Mouse (Mus musculus) heart, embryonic 11.5 days (tissue): ENCODE results near the gene Pih1d2. TPM values are rescaled to one million over a fixed set of nuclear protein-coding genes. Genes with fewer than 3 reads are reported as not detected.

ENCODE experiments used
- ATAC-seq: fragments of 200-750 bp; cut with Nextera tagmentation; replicated peaks from 2 replicates; pipeline ENCODE4 v1.8.0; 2017; ENCODE audit warnings: moderate library complexity; ENCODE audit not compliant: insufficient number of reproducible peaks, low FRiP score, low TSS enrichment
- H3K27ac ChIP-seq: fragments of 300-500 bp; sonication (generic); 2 replicates; pipeline ENCODE4 v1.5.1; 2014; ENCODE audit warnings: mild to moderate bottlenecking, low read depth, low read length
- H3K27me3 ChIP-seq: fragments of 300-500 bp; sonication (generic); 2 replicates; pipeline ENCODE4 v1.6.1; 2014; ENCODE audit warnings: mild to moderate bottlenecking, low read length, mixed read lengths; ENCODE audit not compliant: control insufficient read depth, insufficient read depth
- H3K36me3 ChIP-seq: fragments of 300-500 bp; sonication (generic); 2 replicates; pipeline ENCODE4 v1.6.1; 2014; ENCODE audit warnings: mild to moderate bottlenecking, low read length, moderate library complexity, mixed read lengths; ENCODE audit not compliant: control insufficient read depth, insufficient read depth
- H3K4me1 ChIP-seq: fragments of 300-500 bp; sonication (generic); 2 replicates; pipeline ENCODE4 v1.6.1; 2014; ENCODE audit warnings: low read length; ENCODE audit not compliant: control insufficient read depth, insufficient read depth
- H3K4me2 ChIP-seq: fragments of 300-500 bp; sonication (generic); 2 replicates; pipeline ENCODE4 v1.6.1; 2014; ENCODE audit warnings: mild to moderate bottlenecking, moderate library complexity
- H3K4me3 ChIP-seq: fragments of 300-500 bp; sonication (generic); 2 replicates; pipeline ENCODE4 v1.5.1; 2014; ENCODE audit warnings: low read depth, low read length
- H3K9ac ChIP-seq: fragments of 300-500 bp; sonication (generic); 2 replicates; pipeline ENCODE4 v1.6.1; 2014; ENCODE audit warnings: mild to moderate bottlenecking, low read depth, low read length, moderate library complexity
- H3K9me3 ChIP-seq: fragments of 300-500 bp; sonication (generic); replicated peaks from 2 replicates; pipeline ENCODE4 v1.6.1; 2016; ENCODE audit warnings: low read length; ENCODE audit not compliant: control insufficient read depth
- WGBS: fragments of 180-500 bp; shearing (Covaris S2); extraction: QIAGEN DNeasy Blood & Tissue Kit; methylation state at CpG from one replicate; pipeline ENCODE4 v1.1.7; 2014; ENCODE audit not compliant: insufficient replicate concordance; 5-methylcytosine and 5-hydroxymethylcytosine counted together
- polyA plus RNA-seq: library from polyadenylated mRNA; unstranded; fragments of >200 nt; fragmentation: Nextera tagmentation; extraction: Ambion mirVana; gene quantifications from 2 replicates; pipeline ENCODE4 v1.2.1, GENCODE M21; 2014

Gene Pih1d2
- polyA plus RNA-seq, 1 experiment from 2014 or later, result 3.1 TPM

- Histone ChIP-seq H3K27ac (no peak overlapping the region), H3K9ac (no peak overlapping the region), H3K36me3 (peaks cover 56% of the 10 kb centered on the region), H3K9me3 (no peaks in the 10 kb centered on the region), H3K4me2 (no peak overlapping the region), H3K27me3 (no peaks in the 10 kb centered on the region), H3K4me1 (no peaks in the 10 kb centered on the region), H3K4me3 (no peak overlapping the region)
- WGBS, result 77% methylated on average over 10 of the region's 10 CpGs
- no peak for ATAC-seq
These were observed 29.8 kb downstream of the Pih1d2 start for GRCm38 (mm10) chr9:50646826-50647370.

DNA sequence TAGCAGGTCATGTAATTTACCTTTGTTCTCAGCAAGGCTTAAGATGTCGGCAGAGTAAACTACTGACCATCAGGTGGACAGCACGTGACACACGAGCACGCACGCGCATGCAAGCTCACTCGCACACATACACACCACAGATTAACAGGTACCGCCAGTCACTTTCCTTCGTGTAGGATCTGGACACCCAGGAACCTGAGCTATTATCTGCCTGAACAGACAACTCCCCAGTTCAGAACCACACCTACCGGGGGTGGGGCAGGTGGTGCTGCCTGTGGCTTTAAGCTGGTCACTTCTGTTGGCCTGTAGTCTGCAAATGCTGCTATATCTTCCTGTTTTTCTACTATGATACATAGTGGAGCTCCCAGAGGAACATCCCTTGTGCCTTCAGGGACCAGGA is 33.4 kb downstream of the Pih1d2 start:
- H3K4me2 ChIP-seq, result no peak overlapping the region
- peak; percentile 83 for ATAC-seq

DNA sequence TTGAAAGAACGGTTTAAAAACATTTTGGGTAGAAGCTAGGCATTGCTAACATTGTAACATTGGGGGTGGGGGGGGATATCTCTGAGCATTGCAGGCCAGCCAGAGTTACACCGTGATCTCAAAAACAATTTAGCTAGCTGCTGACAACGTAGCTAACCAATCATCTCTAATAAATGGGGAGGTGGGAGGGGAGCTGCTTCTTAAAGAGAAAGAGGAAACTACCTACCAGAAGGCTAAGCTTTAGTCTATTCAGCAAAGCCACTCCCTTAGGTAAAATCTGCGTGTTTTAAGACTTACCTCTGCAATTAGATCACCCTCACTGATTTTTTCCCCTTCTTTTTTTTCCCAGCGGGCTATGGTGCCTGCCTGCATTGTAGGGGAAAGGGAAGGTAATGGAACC is 41.3 kb downstream of the Pih1d2 start:
- H3K9me3 ChIP-seq, result no peaks in the 10 kb centered on the region
- H3K9ac ChIP-seq, result peak overlapping the region; percentile 97
- 17% methylated on average over 5 of the region's 5 CpGs for WGBS
- H3K4me1 ChIP-seq, result peaks cover 5% of the 10 kb centered on the region; the same call in 1 of the 2 replicates
- H3K27ac ChIP-seq, result no peak overlapping the region
- peak overlapping the region; percentile 99 for H3K4me3 ChIP-seq
- H3K27me3 ChIP-seq, result no peaks in the 10 kb centered on the region
- H3K36me3 ChIP-seq, result peaks cover 5% of the 10 kb centered on the region; the same call in 1 of the 2 replicates
- H3K4me2 ChIP-seq, result peak overlapping the region; percentile 68
- no peak for ATAC-seq

More for the DNA sequence above, 33.4 kb downstream of the Pih1d2 start:
- Histone ChIP-seq H3K27ac (no peak overlapping the region), H3K9me3 (no peaks in the 10 kb centered on the region), H3K4me3 (no peak overlapping the region), H3K27me3 (no peaks in the 10 kb centered on the region), H3K9ac (no peak overlapping the region), H3K4me1 (no peaks in the 10 kb centered on the region), H3K36me3 (peaks cover 47% of the 10 kb centered on the region)
- WGBS, result 90% methylated on average over 10 of the region's 10 CpGs

DNA sequence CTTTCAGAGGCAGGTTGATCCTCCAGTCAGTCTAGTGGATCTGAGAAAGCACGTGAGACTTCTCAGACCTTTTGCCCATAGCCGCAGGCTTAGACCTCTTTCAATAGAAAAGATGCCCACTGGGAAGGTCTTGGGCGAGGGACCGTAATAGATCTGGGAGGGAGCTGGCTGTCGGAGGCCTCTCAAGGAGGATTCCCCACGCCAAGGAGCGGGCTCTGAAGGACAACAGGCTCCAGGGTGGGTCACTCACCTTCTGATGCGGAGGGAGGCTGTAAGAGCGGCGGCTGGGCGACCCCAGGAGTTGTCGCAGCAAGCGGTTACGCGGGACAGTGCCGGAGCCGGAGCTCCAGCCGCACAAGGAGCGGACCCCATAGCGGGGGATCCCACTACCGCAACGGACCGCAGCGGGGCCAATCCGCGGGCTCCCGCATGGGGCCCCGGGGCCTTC is 41.8 kb downstream of the Pih1d2 start:
- peak; percentile 24 for ATAC-seq
- Histone ChIP-seq H3K27ac (peak overlapping the region; percentile 81), H3K9me3 (no peaks in the 10 kb centered on the region), H3K36me3 (0 out of 2 replicates have a peak, but pooled peaks cover 3% of the 10 kb centered on the region), H3K9ac (peak overlapping the region; percentile 97), H3K27me3 (no peaks in the 10 kb centered on the region), H3K4me2 (peak overlapping the region; percentile 68), H3K4me1 (peaks cover 5% of the 10 kb centered on the region; the same call in 1 of the 2 replicates), H3K4me3 (peak overlapping the region; percentile 99)
- WGBS, result under 1% methylated on average over 24 of the region's 28 CpGs

GRCm38 (mm10) chr9:50659392-50660217 is 42.5 kb downstream of the Pih1d2 start, which contains the start of gene Dlat:
TSS of gene Dlat (minus strand) at chr9:50659780.
- ATAC-seq, result peak; percentile 90
- WGBS, result under 1% methylated on average over 61 of the region's 63 CpGs
- peak within 1 kb of the TSS; percentile 99 for H3K4me3 ChIP-seq
- H3K9ac ChIP-seq, result peak within 1 kb of the TSS; percentile 97
- peaks cover 5% of the 10 kb centered on the region; the same call in 1 of the 2 replicates for H3K4me1 ChIP-seq
- no peaks in the 10 kb centered on the region for H3K27me3 ChIP-seq
- H3K4me2 ChIP-seq, result peak within 1 kb of the TSS; percentile 68
- 0 out of 2 replicates have a peak, but pooled peaks cover 3% of the 10 kb centered on the region for H3K36me3 ChIP-seq
- H3K27ac ChIP-seq, result peak within 1 kb of the TSS; percentile 81
- no peaks in the 10 kb centered on the region for H3K9me3 ChIP-seq

DNA sequence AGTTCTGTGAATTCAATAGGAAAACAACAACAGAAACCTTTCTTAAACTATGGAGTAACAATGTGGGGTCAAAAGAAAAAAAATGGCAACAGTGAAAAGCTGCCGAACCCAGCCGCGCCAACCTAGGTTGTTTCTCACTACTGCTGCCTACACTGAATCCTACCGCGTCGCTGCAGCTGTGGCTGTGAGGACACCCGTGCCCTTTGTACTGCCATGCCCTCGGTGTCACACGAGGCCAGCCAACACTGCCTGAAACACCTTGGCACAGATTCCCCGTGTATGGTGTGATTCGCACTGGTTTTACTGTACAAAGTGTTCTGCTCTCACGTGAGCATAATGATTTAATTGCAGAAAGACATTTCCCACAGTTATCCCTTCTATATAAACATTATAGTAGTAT is 43.3 kb downstream of the Pih1d2 start:
- ATAC-seq, result no peak
- H3K9me3 ChIP-seq, result no peaks in the 10 kb centered on the region
- peak overlapping the region; percentile 68 for H3K4me2 ChIP-seq
- H3K9ac ChIP-seq, result peak overlapping the region; percentile 97
- WGBS, result 20% methylated on average over 12 of the region's 12 CpGs
- H3K4me1 ChIP-seq, result peaks cover 5% of the 10 kb centered on the region; the same call in 1 of the 2 replicates
- no peaks in the 10 kb centered on the region for H3K27me3 ChIP-seq
- H3K36me3 ChIP-seq, result 0 out of 2 replicates have a peak, but pooled peaks cover 3% of the 10 kb centered on the region
- no peak overlapping the region for H3K27ac ChIP-seq
- peak overlapping the region; percentile 99 for H3K4me3 ChIP-seq

DNA sequence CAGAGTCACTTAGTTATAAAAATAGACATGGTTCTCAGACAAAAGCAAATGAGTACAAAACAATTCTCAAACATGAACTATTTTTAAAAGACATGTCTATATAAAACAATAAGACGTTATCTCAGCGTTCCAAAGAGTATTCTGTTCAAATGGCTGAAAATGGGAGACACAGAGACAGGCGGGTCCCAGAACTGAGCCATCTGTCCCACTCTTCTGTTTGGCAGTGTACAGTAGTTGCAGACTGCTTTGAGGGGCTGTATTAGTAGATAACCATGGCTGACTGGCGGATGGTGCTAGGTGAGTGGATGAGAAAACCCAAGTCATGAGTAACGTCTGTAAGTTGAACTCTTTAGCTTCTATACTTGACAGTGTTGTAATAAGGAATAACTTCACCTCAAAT is 47.7 kb downstream of the Pih1d2 start:
- Histone ChIP-seq H3K36me3 (no peaks in the 10 kb centered on the region; the same call in 1 of the 2 replicates), H3K4me3 (no peak overlapping the region), H3K9ac (no peak overlapping the region), H3K4me1 (no peaks in the 10 kb centered on the region), H3K27ac (no peak overlapping the region), H3K4me2 (no peak overlapping the region), H3K27me3 (no peaks in the 10 kb centered on the region), H3K9me3 (no peaks in the 10 kb centered on the region)
- no peak for ATAC-seq
- 80% methylated on average over 5 of the region's 5 CpGs for WGBS

GRCm38 (mm10) chr9:50666442-50666841 is 49.3 kb downstream of the Pih1d2 start:
- 64% methylated on average over 6 of the region's 6 CpGs for WGBS
- H3K27ac ChIP-seq, result no peak overlapping the region
- H3K9me3 ChIP-seq, result no peaks in the 10 kb centered on the region
- H3K4me1 ChIP-seq, result no peaks in the 10 kb centered on the region
- H3K36me3 ChIP-seq, result no peaks in the 10 kb centered on the region; the same call in 1 of the 2 replicates
- H3K4me3 ChIP-seq, result no peak overlapping the region
- no peak overlapping the region for H3K4me2 ChIP-seq
- ATAC-seq, result no peak
- H3K27me3 ChIP-seq, result no peaks in the 10 kb centered on the region
- no peak overlapping the region for H3K9ac ChIP-seq
